Mouse (Mus musculus) C2C12 (cell line): Measurements from ENCODE around the gene Axin1. TPM values are rescaled to one million over a fixed set of nuclear protein-coding genes. Genes with fewer than 3 reads are reported as not detected.
"Not testable (repeated sequence)": the region's sequence is repeated elsewhere in the genome, so short reads cannot be mapped to it uniquely, and the experiment has no call there.

Experiments used
- H3K27me3 ChIP-seq: one replicate; pipeline ENCODE4 v1.6.1; 2011; ENCODE audit not compliant: control insufficient read depth, insufficient read depth, insufficient read length
- H3K36me3 ChIP-seq: one replicate; pipeline ENCODE4 v1.6.1; 2011; ENCODE audit not compliant: control insufficient read depth, insufficient read depth
- H3K4me3 ChIP-seq: one replicate; pipeline ENCODE4 v1.5.1; 2011; ENCODE audit warnings: mild to moderate bottlenecking, control low read depth; ENCODE audit not compliant: poor library complexity, insufficient read depth, severe bottlenecking
- H3K79me2 ChIP-seq: one replicate; pipeline ENCODE4 v1.6.1; 2011; ENCODE audit not compliant: control insufficient read depth, insufficient read depth
- H3K79me3 ChIP-seq: one replicate; pipeline ENCODE4 v1.6.1; 2011; ENCODE audit warnings: low read depth, control low read depth
- H3ac ChIP-seq: one replicate; pipeline ENCODE3; 2011; ENCODE audit warnings: low read depth; ENCODE audit not compliant: control insufficient read depth, insufficient read length
- CEBPB ChIP-seq: IDR thresholded peaks from one replicate; pipeline ENCODE4 v1.6.1; 2011; ENCODE audit warnings: low read depth, mild to moderate bottlenecking, control low read depth, moderate library complexity
- CTCF ChIP-seq: IDR thresholded peaks from one replicate; pipeline ENCODE4 v1.5.1; 2011; ENCODE audit not compliant: control insufficient read depth, insufficient read depth, insufficient read length
- FOSL1 ChIP-seq: IDR thresholded peaks from one replicate; pipeline ENCODE4 v1.8.0; 2011; ENCODE audit warnings: mild to moderate bottlenecking, low read length; ENCODE audit not compliant: poor library complexity, insufficient read depth, severe bottlenecking
- MAX ChIP-seq: IDR thresholded peaks from one replicate; pipeline ENCODE4 v1.6.1; 2011; ENCODE audit warnings: mild to moderate bottlenecking, control low read depth
- MYOD1 ChIP-seq: IDR thresholded peaks from one replicate; pipeline ENCODE4 v1.6.1; 2011; ENCODE audit warnings: low read depth; ENCODE audit not compliant: control insufficient read depth, insufficient read length
- MYOG ChIP-seq: IDR thresholded peaks from one replicate; pipeline ENCODE4 v1.6.1; 2011; ENCODE audit not compliant: control insufficient read depth, insufficient read length; ENCODE audit errors: extremely low read depth
- USF1 ChIP-seq: IDR thresholded peaks from one replicate; pipeline ENCODE4 v1.6.1; 2011; ENCODE audit warnings: low read depth, mild to moderate bottlenecking, control low read depth, moderate library complexity
- polyA plus RNA-seq: library from polyadenylated mRNA; unstranded; fragments of >200 nt; fragmentation: generic; extraction: Trizol; gene quantifications from one replicate; pipeline ENCODE4 v1.2.1, GENCODE M21; 2012; ENCODE audit warnings: missing spikeins

The Axin1 gene
- polyA plus RNA-seq, 1 experiment: 32.1 TPM

- peaks cover 74% of the 10 kb centered on the region for H3K36me3 ChIP-seq
- TF ChIP-seq MYOG: no peak
- no peak for TF ChIP-seq CTCF
- TF ChIP-seq CEBPB: no peak
These were observed 49.8 kb downstream of the Axin1 start for GRCm38 (mm10) chr17:26188091-26188805.

GRCm38 (mm10) chr17:26191486-26191885, 53.0 kb downstream of the Axin1 start:
- not testable (repeated sequence) for H3K4me3 ChIP-seq, H3K27me3 ChIP-seq, H3K79me3 ChIP-seq, H3ac ChIP-seq, H3K79me2 ChIP-seq
- peaks cover 63% of the 10 kb centered on the region for H3K36me3 ChIP-seq

More at GRCm38 (mm10) chr17:26188091-26188805, 49.8 kb downstream of the Axin1 start:
- Histone ChIP-seq H3ac (no peak overlapping the region), H3K27me3 (no peaks in the 10 kb centered on the region), H3K4me3 (no peak overlapping the region), H3K79me2 (no peaks in the 10 kb centered on the region), H3K79me3 (no peaks in the 10 kb centered on the region)

- H3K27me3 ChIP-seq: no peaks in the 10 kb centered on the region
- H3K79me3 ChIP-seq: no peaks in the 10 kb centered on the region
- no peaks in the 10 kb centered on the region for H3K79me2 ChIP-seq
- TF ChIP-seq FOSL1 (no peak), CTCF (no peak), CEBPB (no peak), MAX (no peak), MYOD1 (no peak), USF1 (no peak), MYOG (no peak)
- peaks cover 62% of the 10 kb centered on the region for H3K36me3 ChIP-seq
- no peak overlapping the region for H3ac ChIP-seq
- H3K4me3 ChIP-seq: no peak overlapping the region
These were observed 54.1 kb downstream of the Axin1 start for GRCm38 (mm10) chr17:26192481-26193190.

DNA sequence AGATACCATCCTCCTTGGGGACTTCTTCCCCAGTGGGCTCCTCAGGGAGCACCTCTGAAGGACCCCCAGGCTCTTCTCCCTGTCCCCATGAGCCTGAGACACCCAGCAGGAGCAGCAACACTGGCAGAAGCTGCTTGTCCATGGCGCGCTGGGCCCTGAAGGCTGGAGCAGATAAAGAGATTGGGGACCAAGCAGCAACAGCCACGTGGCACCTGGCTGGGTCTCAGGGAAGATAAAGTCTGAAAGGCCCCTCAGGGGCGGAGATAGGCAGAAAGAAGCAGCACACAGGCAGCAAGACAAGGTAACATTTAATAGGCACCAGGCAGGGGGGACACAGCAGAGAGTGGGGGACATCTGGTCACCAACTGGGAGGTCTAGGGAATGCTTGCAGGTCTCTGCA, 60.4 kb downstream of the Axin1 start, which contains the start of gene Pdia2:
TSS of gene Pdia2 (minus strand) at position 196 of the 400 bp plus-strand sequence.
- H3K79me3 ChIP-seq: no peaks in the 10 kb centered on the region
- no peak within 1 kb of the TSS for H3K4me3 ChIP-seq
- no peak for TF ChIP-seq MYOG
- TF ChIP-seq USF1: no peak
- TF ChIP-seq CEBPB: no peak
- TF ChIP-seq MYOD1: no peak
- TF ChIP-seq FOSL1: no peak
- TF ChIP-seq CTCF: no peak
- TF ChIP-seq MAX: no peak
- no peaks in the 10 kb centered on the region for H3K27me3 ChIP-seq
- no peak within 1 kb of the TSS for H3ac ChIP-seq
- H3K36me3 ChIP-seq: peaks cover 13% of the 10 kb centered on the region
- no peaks in the 10 kb centered on the region for H3K79me2 ChIP-seq

DNA sequence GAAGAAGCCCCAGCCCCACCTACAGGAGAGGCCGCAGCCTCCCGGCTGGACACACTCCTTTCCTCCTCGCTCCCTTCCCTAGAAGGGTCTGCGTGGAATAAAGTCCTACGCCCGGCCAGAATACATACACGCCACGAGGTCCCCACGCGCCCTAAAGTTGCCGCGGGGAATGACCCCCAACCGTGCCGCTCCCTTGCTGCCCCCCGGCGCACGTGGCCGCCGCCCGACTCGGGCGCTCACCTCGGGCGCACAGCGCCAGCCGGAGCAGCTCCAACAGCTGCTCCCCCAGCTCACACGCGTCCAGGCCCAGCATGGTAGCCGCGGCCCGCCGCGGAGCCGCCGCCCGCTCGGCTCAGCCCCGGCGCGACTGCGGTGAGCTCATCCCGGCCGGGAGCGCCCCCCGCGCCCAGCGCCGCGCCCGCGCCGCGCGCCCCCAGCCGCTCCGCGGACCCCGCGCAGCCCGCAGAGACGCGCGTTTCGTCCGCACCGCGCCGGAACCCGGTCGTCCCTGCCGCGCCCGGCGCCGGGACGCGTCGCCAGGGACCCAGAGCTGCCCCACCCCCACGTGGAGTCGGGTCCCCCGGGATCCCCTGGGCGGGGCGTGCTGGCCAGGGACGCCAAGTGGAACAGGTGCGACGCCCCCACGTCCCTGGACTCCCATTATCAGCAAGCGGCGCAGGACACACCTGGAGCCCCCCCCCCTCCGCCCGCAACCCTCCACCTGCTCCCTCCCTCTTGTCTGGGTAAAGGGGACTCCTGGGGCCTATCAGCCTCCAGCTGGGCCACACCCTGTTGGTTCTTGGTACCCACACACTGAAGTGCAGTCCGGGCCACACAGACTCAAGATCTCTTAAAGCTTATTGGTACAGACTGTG, 62.6 kb downstream of the Axin1 start:
- Histone ChIP-seq H3K79me3 (no peaks in the 10 kb centered on the region), H3K4me3 (no peak overlapping the region), H3K36me3 (peaks cover under 1% of the 10 kb centered on the region), H3ac (peak overlapping the region; percentile 61), H3K27me3 (no peaks in the 10 kb centered on the region), H3K79me2 (no peaks in the 10 kb centered on the region)
- TF ChIP-seq MAX: peak; percentile 65
- TF ChIP-seq MYOD1: no peak

- no peaks in the 10 kb centered on the region for H3K27me3 ChIP-seq
- H3K79me3 ChIP-seq: no peaks in the 10 kb centered on the region
- no peaks in the 10 kb centered on the region for H3K36me3 ChIP-seq
- no peak overlapping the region for H3ac ChIP-seq
- no peak for TF ChIP-seq CEBPB
- TF ChIP-seq USF1: no peak
- TF ChIP-seq MYOD1: no peak
- TF ChIP-seq CTCF: no peak
- TF ChIP-seq FOSL1: no peak
- no peak for TF ChIP-seq MYOG
- no peak for TF ChIP-seq MAX
- no peaks in the 10 kb centered on the region for H3K79me2 ChIP-seq
- no peak overlapping the region for H3K4me3 ChIP-seq
These were observed 63.5 kb downstream of the Axin1 start for GRCm38 (mm10) chr17:26201998-26202397.
